Mouse (Mus musculus) bone marrow macrophage, adult 2 months (primary cell): ENCODE data around the gene Btbd9.

Experiments
- CTCF ChIP-seq: IDR thresholded peaks from 2 replicates; pipeline ENCODE4 v1.5.1; 2012; ENCODE audit warnings: low read depth, mild to moderate bottlenecking, low read length, moderate library complexity
- POLR2A ChIP-seq: IDR thresholded peaks from 2 replicates; pipeline ENCODE4 v1.6.1; 2012; ENCODE audit warnings: mild to moderate bottlenecking, low read depth, low read length, borderline replicate concordance

GRCm38 (mm10) chr17:30188031-30188981 is 388.0 kb downstream of the Btbd9 start:
- TF ChIP-seq POLR2A (no peak), CTCF (no peak)
